Comparison of ENCODE assay signal across 8 mouse cellular contexts in the genomic region with DNA sequence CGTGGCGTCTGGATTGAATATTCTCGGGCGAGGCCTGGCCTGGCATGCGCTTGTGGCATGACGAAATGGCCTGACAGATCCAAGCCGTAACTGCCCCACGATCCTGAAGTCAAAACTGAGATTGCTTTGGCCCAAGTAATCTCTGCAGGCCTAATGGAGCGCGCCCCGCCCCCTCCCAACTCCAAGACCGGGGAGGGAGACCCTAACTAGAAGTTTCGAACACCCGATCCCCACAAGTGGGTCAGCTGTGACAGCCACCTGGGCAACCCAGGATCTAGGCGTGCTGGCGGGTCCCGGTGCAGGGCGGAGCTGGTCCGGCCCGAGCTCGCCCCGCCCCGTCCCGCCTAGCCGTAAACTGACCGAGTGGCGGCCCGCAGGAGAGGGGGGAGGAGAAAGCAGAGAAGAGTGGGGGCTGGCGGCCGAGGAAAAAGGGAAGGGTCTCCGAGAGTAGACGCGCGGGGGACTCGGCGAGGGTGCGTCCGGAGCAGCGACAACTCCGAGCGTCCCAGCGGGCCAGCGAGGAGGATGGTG. TPM values are rescaled to one million over a fixed set of nuclear protein-coding genes. Genes with fewer than 3 reads are reported as not detected.
DNase-seq lines count a peak whose midpoint lies in the region; ATAC-seq lines count a peak whose summit lies in the region.

A gene (plus strand): TSS at position 365 of the 531 bp plus-strand sequence.

- no peaks in the 10 kb centered on the region for H3K36me3 ChIP-seq in macrophage (ENCODE audit: inconsistent target)

- peak within 1 kb of the TSS; percentile 42 for H3K27ac ChIP-seq in macrophage

- intact Hi-C loops in gastrocnemius, postnatal 36 days (cut with DNase I): no loop called here
- intact Hi-C loops in left cerebral cortex, postnatal 10 days (cut with DNase I): no loop called here

- peak; percentile 43 for DNase-seq in right cerebral cortex, adult 18-20 months
- no peak for DNase-seq in right cerebral cortex, postnatal 36 days (ENCODE audit: low spot score in 2 of 2)
- peak; percentile 74 to 75 for DNase-seq in gastrocnemius, postnatal 36 days
- peak; percentile 41 for DNase-seq in induced T-regulatory cell, adult 2 months (ENCODE audit: low read depth)
- peak in 1 of 2 experiments; percentile 81 for DNase-seq in left cerebral cortex, postnatal 10 days (ENCODE audit: extremely low spot score in 1 of 2, low spot score in 2 of 2)
- DNase-seq in right cerebral cortex, postnatal 4 days: peak; percentile 42

- WGBS in macrophage (ENCODE audit: missing documents): 3% methylated on average over 39 of the region's 43 CpGs

- peak within 1 kb of the TSS; percentile 85 for H3K4me3 ChIP-seq in macrophage (ENCODE audit: inconsistent target)

- peak; percentile 30 for ATAC-seq in common myeloid progenitor, adult 5-6 weeks (replicated peaks; ENCODE audit: low read depth, poor library complexity, severe bottlenecking)

- peaks cover 44% of the 10 kb centered on the region for H3K79me2 ChIP-seq in macrophage (ENCODE audit: inconsistent target)

RNA-seq across cellular contexts. Expression of the gene that starts here (rescaled TPM):
- total RNA-seq in common myeloid progenitor, adult 5-6 weeks (2017): 9.1 and 10.3 TPM in 2 replicates
- 10 to 100 TPM; 47.5 to 51.9 TPM for total RNA-seq in gastrocnemius, postnatal 36 days (2021)
- 10 to 100 TPM; 25.9 to 27.8 TPM for total RNA-seq in left cerebral cortex, postnatal 10 days (2021)
- total RNA-seq in macrophage (2018; cell fraction: chromatin; rRNA removed): 100 to 1,000 TPM in 1 of 26 experiments, 10 to 100 TPM in 22, 1 to 10 TPM in 3; 7.6 to 100 (median 36.7) TPM
- total RNA-seq in macrophage (2018; cell fraction: cytosol; rRNA removed): 100 to 1,000 TPM in 13 of 26 experiments, 10 to 100 TPM in 13; 54.3 to 204 (median 110) TPM
- 100 to 1,000 TPM in 16 of 26 experiments, 10 to 100 TPM in 10; 61.1 to 188 (median 117) TPM for total RNA-seq in macrophage (2018; cell fraction: nucleus; rRNA removed)
- 142 to 189 TPM (median 162 TPM) in 3 replicates for polyA plus RNA-seq in macrophage (2018)

Comparison
In these comparisons a context has a peak if more than half of its experiments do, and no peak if none do; other contexts are left out.
1. DNase-seq: peak in right cerebral cortex, adult 18-20 months (single experiment), gastrocnemius, postnatal 36 days (2 of 2), induced T-regulatory cell, adult 2 months (single experiment) and right cerebral cortex, postnatal 4 days (single experiment); none in right cerebral cortex, postnatal 36 days (0 of 2).